Mouse (Mus musculus): ENCODE results near the gene Junb. TPM values are rescaled to one million over a fixed set of nuclear protein-coding genes. Genes with fewer than 3 reads are reported as not detected.

The Junb gene
- total and polyA plus RNA-seq, 3 experiments, result 41.6 to 72.7 TPM; not detected in 1

DNA sequence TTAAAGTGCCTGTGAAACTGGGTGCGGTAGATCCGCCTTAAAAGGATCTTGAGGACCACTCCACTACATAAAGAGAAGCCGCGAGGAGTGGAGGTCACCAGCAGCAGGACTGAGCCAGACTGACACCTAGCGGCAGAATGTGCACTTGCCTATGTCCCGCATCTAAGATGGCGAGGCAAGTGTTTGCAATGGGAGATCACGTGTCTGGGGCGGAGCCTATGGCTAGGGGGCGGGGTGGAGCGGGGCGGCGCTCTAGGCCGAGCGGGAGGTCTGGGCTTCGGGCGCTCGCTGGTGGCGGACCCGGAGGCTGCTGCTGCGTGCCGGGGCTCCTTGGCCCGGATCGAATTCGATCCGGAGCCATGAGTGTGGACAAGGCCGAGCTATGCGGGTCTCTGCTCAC, 11.8 kb upstream of the Junb start, which contains the start of gene Hook2:
Gene Hook2 (plus strand): TSS at position 255 of the 400 bp plus-strand sequence.
- peak; percentile 99 for DNase-seq (ENCODE audit: low read depth, low spot score)
- H3K9me3 ChIP-seq (replicated peaks; ENCODE audit: insufficient read depth, low read length), result no peaks in the 10 kb centered on the region
- H3K4me1 ChIP-seq (ENCODE audit: control insufficient read depth in 1 of 2, insufficient read depth in 2 of 2, low read length in 2 of 2), result peaks cover 0 to 21% of the 10 kb centered on the region in 2 experiments; a peak in 3 of 4 replicates

DNA sequence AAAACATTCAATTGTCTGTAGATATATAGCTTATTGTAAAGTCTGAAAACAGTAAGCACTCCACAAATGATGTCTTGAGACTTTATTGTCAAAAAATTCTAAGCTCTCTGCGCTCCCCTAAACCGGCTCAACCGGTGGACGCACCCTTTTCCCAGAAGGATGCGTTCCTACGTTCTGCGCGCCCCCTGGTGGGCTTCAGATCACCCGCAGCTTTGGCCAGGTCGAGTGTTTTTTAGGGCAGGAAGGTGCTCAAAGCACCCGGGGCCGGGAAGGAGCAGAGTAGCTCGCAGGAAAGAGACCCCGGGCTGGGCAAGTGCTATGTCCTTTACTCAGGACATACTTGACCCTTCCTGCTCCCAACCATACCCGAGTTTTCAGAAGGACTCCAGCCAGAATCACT, 11.3 kb upstream of the Junb start:
- Histone ChIP-seq H3K9ac (ENCODE audit: control insufficient read depth, low read depth, low read length, poor library complexity, severe bottlenecking) (peak overlapping the region; percentile 87), H3K27me3 (ENCODE audit: control insufficient read depth in 1 of 2, insufficient read depth in 2 of 2, low read length in 2 of 2) (no peaks in the 10 kb centered on the region), H3K9me3 (replicated peaks; ENCODE audit: insufficient read depth, low read length) (no peaks in the 10 kb centered on the region), H3K4me1 (ENCODE audit: control insufficient read depth in 1 of 2, insufficient read depth in 2 of 2, low read length in 2 of 2) (peaks cover 0 to 25% of the 10 kb centered on the region in 2 experiments; a peak in 3 of 4 replicates), H3K79me2 (ENCODE audit: control insufficient read depth, insufficient read depth, low read length, poor library complexity) (peaks cover 6% of the 10 kb centered on the region; the same call in 1 of the 2 replicates), H3K36me3 (ENCODE audit: control insufficient read depth in 1 of 2, insufficient read depth in 2 of 2, low read length in 2 of 2) (peaks cover 0 to 16% of the 10 kb centered on the region in 2 experiments; a peak in 2 of 4 replicates), H3K27ac (ENCODE audit: control insufficient read depth, low read depth, low read length) (peak overlapping the region; percentile 68), H3K4me3 (ENCODE audit: control insufficient read depth in 1 of 2, insufficient read depth in 1 of 2, low read depth in 2 of 2, low read length in 2 of 2) (peak overlapping the region; percentile 55 to 59)
- peak; percentile 95 for DNase-seq (ENCODE audit: low read depth, low spot score)
- no peak for TF ChIP-seq MYC (IDR thresholded peaks at IDR 0.05; ENCODE audit: low read depth, low read length)
- no peak for TF ChIP-seq UBTF (IDR thresholded peaks at IDR 0.05; ENCODE audit: borderline replicate concordance, insufficient read depth, low read depth, low read length)
- peak; percentile 98 for TF ChIP-seq ZC3H11A (IDR thresholded peaks at IDR 0.05; ENCODE audit: low read depth, low read length)
- no peak for TF ChIP-seq MEF2A (IDR thresholded peaks at IDR 0.05; ENCODE audit: extremely low read depth, insufficient replicate concordance, low read depth, low read length, poor library complexity, severe bottlenecking)
- TF ChIP-seq RCOR1 (IDR thresholded peaks at IDR 0.05; ENCODE audit: low read depth, low read length), result 0 out of 2 replicates have a peak, but pooled peaks have one; percentile 23
- TF ChIP-seq MXI1 (IDR thresholded peaks at IDR 0.05; ENCODE audit: low read depth, low read length), result 0 out of 2 replicates have a peak, but pooled peaks have one; percentile 10
- TF ChIP-seq KAT2A (conservative IDR thresholded peaks at IDR 0.05; ENCODE audit: low read depth, low read length), result no peak
- no peak for TF ChIP-seq USF2 (IDR thresholded peaks at IDR 0.05; ENCODE audit: borderline replicate concordance in 1 of 2, insufficient read depth in 1 of 2, low read depth in 1 of 2, low read length in 2 of 2)
- TF ChIP-seq TBP (IDR thresholded peaks at IDR 0.05; ENCODE audit: low read depth, low read length), result no peak
- no peak for TF ChIP-seq USF1 (IDR thresholded peaks at IDR 0.05; ENCODE audit: low read depth, low read length)
- no peak; the same call in 1 of the 2 replicates for TF ChIP-seq MAZ (IDR thresholded peaks at IDR 0.05; ENCODE audit: low read depth, low read length)
- TF ChIP-seq CHD1 (IDR thresholded peaks at IDR 0.05; ENCODE audit: low read depth, low read length), result peak; percentile 76; the same call in 1 of the 2 replicates
- TF ChIP-seq POLR2A (IDR thresholded peaks at IDR 0.05; ENCODE audit: control insufficient read depth in 1 of 2, insufficient read depth in 1 of 2, low read depth in 1 of 2, low read length in 2 of 2, poor library complexity in 1 of 2), result no peak
- TF ChIP-seq HCFC1 (IDR thresholded peaks at IDR 0.05; ENCODE audit: low read depth, low read length), result peak; percentile 31; the same call in 1 of the 2 replicates
- no peak for TF ChIP-seq ZNF384 (IDR thresholded peaks at IDR 0.05; ENCODE audit: low read depth, low read length)
- no peak for TF ChIP-seq MAX (IDR thresholded peaks at IDR 0.05; ENCODE audit: low read length)
- TF ChIP-seq SMC3 (IDR thresholded peaks at IDR 0.05; ENCODE audit: low read depth, low read length), result peak; percentile 99
- TF ChIP-seq CHD2 (IDR thresholded peaks at IDR 0.05; ENCODE audit: low read length), result no peak
- TF ChIP-seq RAD21 (IDR thresholded peaks at IDR 0.05; ENCODE audit: low read depth, low read length), result peak; percentile 82

More for the DNA sequence above, 11.8 kb upstream of the Junb start, which contains the start of gene Hook2:
- Histone ChIP-seq H3K36me3 (ENCODE audit: control insufficient read depth in 1 of 2, insufficient read depth in 2 of 2, low read length in 2 of 2) (peaks cover 0 to 10% of the 10 kb centered on the region in 2 experiments; a peak in 2 of 4 replicates), H3K79me2 (ENCODE audit: control insufficient read depth, insufficient read depth, low read length, poor library complexity) (peaks cover 3% of the 10 kb centered on the region; the same call in 1 of the 2 replicates), H3K27me3 (ENCODE audit: control insufficient read depth in 1 of 2, insufficient read depth in 2 of 2, low read length in 2 of 2) (no peaks in the 10 kb centered on the region), H3K4me3 (ENCODE audit: control insufficient read depth in 1 of 2, insufficient read depth in 1 of 2, low read depth in 2 of 2, low read length in 2 of 2) (peak within 1 kb of the TSS; percentile 75 to 81), H3K9ac (ENCODE audit: control insufficient read depth, low read depth, low read length, poor library complexity, severe bottlenecking) (peak within 1 kb of the TSS; percentile 87), H3K27ac (ENCODE audit: control insufficient read depth, low read depth, low read length) (peak within 1 kb of the TSS; percentile 68)
- peak; percentile 62; the same call in 1 of the 2 replicates for TF ChIP-seq MAZ (IDR thresholded peaks at IDR 0.05; ENCODE audit: low read depth, low read length)
- TF ChIP-seq CHD1 (IDR thresholded peaks at IDR 0.05; ENCODE audit: low read depth, low read length), result no peak; the same call in 1 of the 2 replicates
- TF ChIP-seq SMC3 (IDR thresholded peaks at IDR 0.05; ENCODE audit: low read depth, low read length), result peak; percentile 87
- peak; percentile 81 to 96 (median 91) for TF ChIP-seq CTCF (IDR thresholded peaks at IDR 0.05 in 2 of 3, conservative IDR thresholded peaks at IDR 0.05 in 1 of 3; ENCODE audit: control insufficient read depth in 1 of 3, insufficient read depth in 1 of 3, low read depth in 2 of 3, low read length in 3 of 3, poor library complexity in 1 of 3, severe bottlenecking in 1 of 3)
- no peak for TF ChIP-seq CHD2 (IDR thresholded peaks at IDR 0.05; ENCODE audit: low read length)
- no peak; the same call in 1 of the 2 replicates for TF ChIP-seq MYC (IDR thresholded peaks at IDR 0.05; ENCODE audit: low read depth, low read length)
- TF ChIP-seq TAL1 (IDR thresholded peaks at IDR 0.05; ENCODE audit: low read length), result no peak
- peak; percentile 36; the same call in 1 of the 2 replicates for TF ChIP-seq POLR2AphosphoS2 (IDR thresholded peaks at IDR 0.05; ENCODE audit: low read length)
- peak; percentile 68 for TF ChIP-seq ZC3H11A (IDR thresholded peaks at IDR 0.05; ENCODE audit: low read depth, low read length)
- TF ChIP-seq GABPA (IDR thresholded peaks at IDR 0.05; ENCODE audit: low read depth, low read length), result no peak
- peak; percentile 80 for TF ChIP-seq MXI1 (IDR thresholded peaks at IDR 0.05; ENCODE audit: low read depth, low read length)
- TF ChIP-seq TBP (IDR thresholded peaks at IDR 0.05; ENCODE audit: low read depth, low read length), result peak; percentile 77
- TF ChIP-seq HCFC1 (IDR thresholded peaks at IDR 0.05; ENCODE audit: low read depth, low read length), result peak; percentile 83
- TF ChIP-seq BHLHE40 (IDR thresholded peaks at IDR 0.05; ENCODE audit: borderline replicate concordance, low read depth, low read length), result peak; percentile 90
- peak in 1 of 2 experiments; percentile 19; a peak in 1 of 4 replicates for TF ChIP-seq EP300 (IDR thresholded peaks at IDR 0.05; ENCODE audit: low read depth in 1 of 2, low read length in 2 of 2)
- peak; percentile 24; the same call in 1 of the 2 replicates for TF ChIP-seq ZMIZ1 (IDR thresholded peaks at IDR 0.05; ENCODE audit: low read depth, low read length)
- TF ChIP-seq MAX (IDR thresholded peaks at IDR 0.05; ENCODE audit: low read length), result peak; percentile 94
- TF ChIP-seq USF1 (IDR thresholded peaks at IDR 0.05; ENCODE audit: low read depth, low read length), result peak; percentile 97
- peak in 1 of 2 experiments; percentile 63; a peak in 2 of 4 replicates for TF ChIP-seq POLR2A (IDR thresholded peaks at IDR 0.05; ENCODE audit: control insufficient read depth in 1 of 2, insufficient read depth in 1 of 2, low read depth in 1 of 2, low read length in 2 of 2, poor library complexity in 1 of 2)
- TF ChIP-seq NELFE (IDR thresholded peaks at IDR 0.05; ENCODE audit: low read depth, low read length), result peak; percentile 23; the same call in 1 of the 2 replicates
- 0 out of 2 replicates have a peak, but pooled peaks have one; percentile 33 for TF ChIP-seq ELF1 (IDR thresholded peaks at IDR 0.05; ENCODE audit: low read depth, low read length)
- peak; percentile 60; the same call in 1 of the 2 replicates for TF ChIP-seq TCF12 (IDR thresholded peaks at IDR 0.05; ENCODE audit: low read depth, low read length)
- peak; percentile 88 for TF ChIP-seq RAD21 (IDR thresholded peaks at IDR 0.05; ENCODE audit: low read depth, low read length)
- peak; percentile 87 for TF ChIP-seq SIN3A (IDR thresholded peaks at IDR 0.05; ENCODE audit: low read length)
- no peak for TF ChIP-seq RCOR1 (IDR thresholded peaks at IDR 0.05; ENCODE audit: low read depth, low read length)
- TF ChIP-seq ETS1 (IDR thresholded peaks at IDR 0.05; ENCODE audit: low read depth, low read length), result peak; percentile 58; the same call in 1 of the 2 replicates
- TF ChIP-seq USF2 (IDR thresholded peaks at IDR 0.05; ENCODE audit: borderline replicate concordance in 1 of 2, insufficient read depth in 1 of 2, low read depth in 1 of 2, low read length in 2 of 2), result peak; percentile 42 to 81; a peak in 3 of 4 replicates
